Mouse (Mus musculus) cerebellum, adult 8-10 months (tissue): ENCODE measurements at regions not wholly inside any gene's neighbourhood (a gene's known extent, or its start where the extent isn't known, plus 50 kb on each side); places are given as distances from the start of the nearest gene placed in this dataset.

Source experiments
- DNase-seq: peaks from one replicate; pipeline ENCODE4 v3.0.0; 2022

GRCm38 (mm10) chr11:84760622-84761196 is 58.6 kb downstream of the Mrm1 start:
- peak; percentile 42 for DNase-seq

- peak; percentile 87 for DNase-seq
These were observed 59.8 kb downstream of the Mrm1 start for GRCm38 (mm10) chr11:84759478-84759986.

GRCm38 (mm10) chr11:84752007-84752406 is 67.3 kb downstream of the Mrm1 start:
- no peak for DNase-seq

GRCm38 (mm10) chr11:84749490-84750349 is 69.6 kb downstream of the Mrm1 start:
- no peak for DNase-seq

- DNase-seq: peak; percentile 40
These were observed 80.3 kb downstream of the Mrm1 start for GRCm38 (mm10) chr11:84738769-84739589.

DNA sequence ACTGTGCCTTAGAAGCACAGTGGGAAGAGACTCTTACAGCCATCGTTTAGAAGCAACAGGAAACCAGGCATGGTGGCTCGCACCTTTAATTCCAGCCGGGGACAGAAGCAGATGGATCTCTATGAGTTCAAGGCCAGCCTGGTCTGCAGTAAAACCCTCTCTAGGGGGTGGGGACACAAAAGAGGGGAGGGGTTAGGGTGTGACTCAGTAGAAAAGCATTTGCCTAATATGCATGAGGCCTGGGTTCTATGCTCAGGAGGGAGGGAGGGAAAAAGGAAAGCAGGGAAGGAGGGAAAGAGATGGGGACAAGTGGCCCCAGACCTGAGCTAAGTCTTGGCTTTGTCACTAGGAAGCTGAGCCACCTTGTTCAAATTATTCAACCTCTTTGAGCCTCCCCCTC is 81.2 kb downstream of the Mrm1 start:
- DNase-seq: no peak

GRCm38 (mm10) chr11:84731890-84732289 is 87.4 kb downstream of the Mrm1 start:
- no peak for DNase-seq

GRCm38 (mm10) chr11:84730218-84730617 is 89.1 kb downstream of the Mrm1 start:
- no peak for DNase-seq

DNA sequence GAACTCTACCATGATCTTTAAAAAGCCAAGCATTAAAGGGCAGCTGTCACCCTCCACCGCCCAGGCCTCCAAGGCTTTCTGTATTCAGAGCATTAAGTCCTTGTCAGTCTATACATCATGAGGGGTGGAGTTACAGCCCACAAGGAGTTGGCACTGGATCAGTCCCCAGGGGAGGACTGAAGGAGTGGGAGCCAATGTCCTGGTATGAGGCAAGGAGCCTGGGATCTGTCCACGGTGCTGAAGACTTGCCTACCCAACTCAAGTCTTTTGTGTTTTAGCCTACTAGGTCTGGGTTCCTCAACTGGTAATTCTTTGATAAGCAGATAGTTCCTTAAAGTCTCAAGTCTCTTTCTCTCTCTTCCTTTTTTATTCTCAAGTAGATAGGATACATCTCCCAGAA is 90.1 kb downstream of the Mrm1 start:
- DNase-seq: no peak

DNA sequence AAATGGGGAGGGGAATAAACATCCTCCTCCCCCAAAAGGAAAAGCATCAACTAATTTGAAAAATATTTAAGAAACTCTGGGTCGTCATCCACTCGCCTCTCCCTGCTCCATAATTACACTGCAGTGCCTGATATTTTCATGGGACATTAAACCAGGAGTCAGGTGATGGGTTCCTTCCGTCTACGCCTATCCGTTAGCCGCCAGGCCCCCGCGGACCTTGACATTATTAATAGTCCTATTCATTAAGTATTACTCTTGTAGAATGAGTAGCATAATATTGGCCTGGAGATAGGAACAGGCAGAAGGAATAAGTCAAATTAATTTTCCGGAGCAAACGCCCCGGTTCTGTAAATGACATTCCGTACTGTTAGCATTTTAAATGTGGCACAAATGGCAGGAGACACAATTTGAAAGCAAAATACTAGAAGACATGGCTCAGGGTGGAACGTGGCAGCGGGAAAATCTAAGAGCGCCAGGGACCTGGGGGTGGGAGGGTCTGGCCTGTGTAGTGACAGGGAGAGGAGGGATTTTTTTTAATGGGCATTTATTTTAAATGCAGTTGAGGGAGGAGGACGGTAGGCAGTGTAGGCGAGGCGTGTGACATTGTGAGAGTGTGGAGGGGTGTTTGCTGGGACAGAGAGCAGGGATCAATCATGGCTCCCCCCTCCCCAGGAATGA is 93.2 kb downstream of the Mrm1 start:
- DNase-seq: no peak

DNA sequence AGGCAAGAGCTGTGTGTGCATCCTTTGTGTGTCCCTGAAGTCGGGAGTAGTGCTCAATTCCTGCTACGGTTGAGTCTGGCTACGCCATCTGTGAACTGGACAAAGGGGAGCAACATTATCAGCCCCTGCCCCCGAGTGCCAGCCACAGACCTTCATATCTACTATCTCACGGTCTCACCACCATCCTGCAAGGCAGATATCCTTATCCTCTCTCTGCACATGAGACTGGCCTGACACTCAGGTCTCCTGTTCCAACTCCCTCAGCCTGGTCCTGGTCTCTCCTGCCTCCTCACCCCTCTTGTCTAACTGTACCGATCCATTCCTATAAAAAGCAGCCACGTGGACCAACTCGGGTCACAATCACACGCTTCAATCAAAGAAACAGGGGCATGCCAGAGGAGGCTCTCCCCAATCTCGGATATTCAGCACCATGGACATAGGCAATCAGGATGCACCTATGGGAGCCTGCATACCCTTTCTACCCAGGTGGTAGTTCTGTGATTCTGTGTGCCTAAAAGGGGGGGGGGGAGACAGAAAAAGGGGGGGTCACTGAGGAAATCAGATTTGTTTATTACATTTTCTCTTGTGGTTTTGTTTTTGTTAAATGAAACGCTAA is 94.0 kb downstream of the Mrm1 start:
- no peak for DNase-seq

DNA sequence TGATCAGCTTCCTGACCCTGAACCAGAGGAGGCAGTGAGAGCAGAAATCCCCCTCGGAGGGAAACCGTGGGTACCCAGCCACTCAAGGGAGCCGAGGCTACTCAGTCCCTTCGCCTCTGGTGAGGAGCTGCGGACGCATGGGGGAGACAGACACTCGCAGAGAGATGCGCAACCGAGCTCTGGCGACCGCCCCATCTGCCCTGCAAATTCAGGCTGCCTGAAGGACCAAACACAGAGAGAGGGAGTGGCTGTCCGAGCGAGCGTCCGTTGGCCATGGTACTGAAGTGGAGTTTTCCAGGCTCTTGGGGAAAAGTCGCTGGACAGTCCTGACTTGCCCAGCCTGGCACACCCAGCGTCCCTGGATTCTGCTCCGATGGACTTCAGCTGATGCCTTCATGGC is 95.2 kb downstream of the Mrm1 start:
- DNase-seq: peak; percentile 65

GRCm38 (mm10) chr11:84722658-84723201 is 96.6 kb downstream of the Mrm1 start:
- DNase-seq: no peak

- DNase-seq: peak; percentile 30
These were observed 97.3 kb downstream of the Mrm1 start for GRCm38 (mm10) chr11:84721979-84722378.

DNA sequence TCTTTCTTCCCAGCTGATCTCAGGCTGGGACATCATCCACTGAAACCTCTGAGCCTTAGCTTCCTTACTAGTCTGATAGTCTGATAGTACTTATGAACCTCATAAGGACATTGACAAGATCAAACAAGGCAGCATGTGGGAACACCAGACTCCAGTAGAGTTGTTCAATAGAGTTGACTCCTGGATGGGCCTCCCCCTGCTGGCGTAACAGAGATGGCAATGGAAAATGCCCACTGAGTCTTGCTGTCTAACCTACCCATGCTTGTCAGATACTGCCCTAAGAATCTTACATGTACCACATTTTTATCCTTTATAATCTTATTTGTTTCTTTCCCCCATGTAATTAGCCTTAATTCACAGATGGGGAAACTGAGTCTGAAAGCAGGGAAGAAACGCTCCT is 98.2 kb downstream of the Mrm1 start:
- DNase-seq: no peak

- no peak for DNase-seq
These were observed 99.5 kb downstream of the Mrm1 start for GRCm38 (mm10) chr11:84719781-84720180.

DNA sequence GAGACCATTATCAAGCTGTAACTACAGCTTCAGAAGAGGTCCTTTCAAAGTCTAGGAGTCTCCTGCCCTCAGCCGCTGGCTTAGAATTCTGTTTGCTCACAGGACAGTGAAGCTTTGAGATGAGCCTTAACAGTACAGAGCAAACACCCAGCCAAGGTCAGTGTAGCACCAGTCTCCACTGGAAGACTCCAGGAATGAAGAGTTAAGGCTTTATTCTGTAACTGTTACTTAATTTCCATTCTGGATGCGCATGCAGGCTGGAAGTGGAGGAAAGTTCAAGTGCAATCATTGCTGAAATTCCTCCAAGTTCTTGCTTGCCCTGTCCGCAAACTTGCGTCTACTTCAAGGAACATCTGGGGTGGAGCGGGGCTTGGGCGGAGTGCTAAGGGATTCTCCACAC is 106.6 kb downstream of the Mrm1 start:
- DNase-seq: no peak

- DNase-seq: no peak
These were observed 107.4 kb downstream of the Mrm1 start for GRCm38 (mm10) chr11:84711886-84712285.

GRCm38 (mm10) chr11:84708222-84708730 is 111.0 kb downstream of the Mrm1 start:
- DNase-seq: no peak

DNA sequence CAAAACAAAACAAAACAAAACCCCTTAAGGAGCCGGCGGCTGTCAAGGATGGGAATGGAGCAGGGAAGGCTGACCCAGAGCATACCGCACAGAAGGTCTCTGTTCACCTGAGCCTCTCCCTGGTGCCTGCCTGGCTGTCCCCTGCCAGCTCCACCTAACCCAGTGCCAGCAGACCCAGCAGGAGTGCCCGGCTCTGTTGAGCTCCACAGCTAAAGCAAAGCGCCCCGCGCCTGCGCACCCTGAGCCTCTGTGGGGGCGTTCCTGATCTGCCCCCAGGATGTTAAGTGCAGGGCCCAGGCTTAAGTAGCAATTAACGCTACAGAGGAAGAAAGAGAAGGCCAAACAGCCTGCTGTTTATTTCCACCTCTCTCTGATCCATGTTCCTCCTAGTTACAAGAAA is 111.5 kb downstream of the Mrm1 start:
- DNase-seq: peak; percentile 84

GRCm38 (mm10) chr11:84706692-84707091 is 112.6 kb downstream of the Mrm1 start:
- peak; percentile 40 for DNase-seq
